Mouse (Mus musculus) heart, postnatal 0 days (tissue): ENCODE measurements around the gene Kcnq4.

Experiments
- CTCF ChIP-seq: IDR thresholded peaks from 2 replicates; pipeline ENCODE4 v1.5.1; 2016; ENCODE audit warnings: antibody characterized with exemption, control low read depth, low read depth
- EP300 ChIP-seq: IDR thresholded peaks from 2 replicates; pipeline ENCODE4 v1.6.1; 2016; ENCODE audit warnings: antibody characterized with exemption, low read depth

DNA sequence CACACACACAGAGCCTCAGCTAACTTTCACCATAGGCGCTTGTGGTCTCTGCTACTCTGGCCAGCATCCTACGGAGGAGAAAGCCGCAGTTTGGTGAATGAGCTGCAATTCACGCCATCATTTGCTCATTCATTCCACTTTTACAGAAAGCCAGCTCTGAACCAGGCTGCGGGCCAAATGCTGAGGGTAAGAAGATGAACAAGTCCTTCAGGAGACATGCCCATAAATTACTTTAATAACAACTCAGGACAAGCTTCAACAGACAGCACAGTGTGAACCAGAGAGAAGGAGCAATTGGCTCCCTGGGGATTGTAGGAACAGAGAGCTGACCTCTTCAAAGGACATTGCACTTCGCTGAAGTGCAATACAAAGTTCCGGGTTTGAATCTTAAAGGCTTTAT is 82.6 kb downstream of the Kcnq4 start:
- TF ChIP-seq CTCF: no peak
- TF ChIP-seq EP300: no peak
